Mouse (Mus musculus): ENCODE measurements at regions not wholly inside any gene's neighbourhood (a gene's known extent, or its start where the extent isn't known, plus 50 kb on each side); places are given as distances from the start of the nearest gene placed in this dataset.

DNA sequence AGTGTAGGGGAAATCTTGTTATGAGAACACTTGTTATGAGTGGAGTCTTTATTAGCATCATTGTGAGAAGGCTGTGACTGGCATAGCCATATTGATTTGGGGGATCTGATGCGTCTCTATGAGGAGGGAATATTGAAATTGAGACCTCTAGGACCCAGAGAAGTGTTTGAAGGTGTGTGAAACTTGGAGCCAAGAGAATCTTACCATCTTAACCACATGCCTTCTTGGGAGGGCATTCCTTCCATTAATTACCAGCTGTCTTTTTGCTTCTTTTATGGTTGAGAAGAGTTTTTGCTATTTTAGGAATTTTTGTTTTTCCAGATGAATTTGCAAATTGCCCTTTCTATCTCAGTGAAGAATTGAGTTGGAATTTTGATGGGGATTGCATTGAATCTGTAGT is 267.2 kb upstream of the A1bg start:
- TF ChIP-seq MAX (IDR thresholded peaks at IDR 0.05; ENCODE audit: low read depth) (no peak), MYOD1 (IDR thresholded peaks at IDR 0.05; ENCODE audit: control insufficient read depth in 1 of 3, insufficient read length in 2 of 3, low read depth in 2 of 3) (no peak), POLR2AphosphoS2 (IDR thresholded peaks at IDR 0.05; ENCODE audit: insufficient read length, low read depth) (no peak), POLR2A (IDR thresholded peaks at IDR 0.05; ENCODE audit: insufficient read length, low read depth) (no peak), USF1 (IDR thresholded peaks at IDR 0.05; ENCODE audit: low read depth) (no peak)

Measured in myocyte (in vitro differentiated cells).